Mouse (Mus musculus) testis, postnatal 14 days (tissue): Measurements from ENCODE around the gene Mgea5.

Experiments used
- DNase-seq: peaks from one replicate; pipeline ENCODE4 v3.0.0; 2021; ENCODE audit warnings: low spot score

Gene Mgea5

DNA sequence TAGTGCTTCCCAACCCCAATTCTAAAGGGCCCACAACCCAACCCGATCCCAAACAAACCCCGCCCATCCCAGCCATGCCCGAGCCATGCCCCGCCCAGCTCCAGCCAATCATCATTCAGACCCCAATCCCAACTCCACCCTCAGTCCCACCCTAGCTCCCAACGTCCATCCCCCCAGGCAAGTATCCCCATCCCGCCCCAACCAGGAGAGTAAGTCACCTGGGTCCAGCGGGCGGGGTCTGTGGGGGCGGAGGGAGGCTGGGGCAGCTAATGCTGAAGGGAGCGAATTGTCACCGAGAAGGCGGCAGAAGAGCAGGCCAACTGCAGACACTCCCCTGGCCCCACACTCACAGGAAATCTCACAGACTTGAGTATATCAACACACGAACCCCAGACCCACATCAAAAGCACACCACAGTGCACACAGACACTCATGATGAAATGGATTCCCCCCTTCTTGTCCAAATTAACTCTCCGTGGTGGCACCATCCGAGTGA is 12.5 kb upstream of the Mgea5 start:
- no peak for DNase-seq

DNA sequence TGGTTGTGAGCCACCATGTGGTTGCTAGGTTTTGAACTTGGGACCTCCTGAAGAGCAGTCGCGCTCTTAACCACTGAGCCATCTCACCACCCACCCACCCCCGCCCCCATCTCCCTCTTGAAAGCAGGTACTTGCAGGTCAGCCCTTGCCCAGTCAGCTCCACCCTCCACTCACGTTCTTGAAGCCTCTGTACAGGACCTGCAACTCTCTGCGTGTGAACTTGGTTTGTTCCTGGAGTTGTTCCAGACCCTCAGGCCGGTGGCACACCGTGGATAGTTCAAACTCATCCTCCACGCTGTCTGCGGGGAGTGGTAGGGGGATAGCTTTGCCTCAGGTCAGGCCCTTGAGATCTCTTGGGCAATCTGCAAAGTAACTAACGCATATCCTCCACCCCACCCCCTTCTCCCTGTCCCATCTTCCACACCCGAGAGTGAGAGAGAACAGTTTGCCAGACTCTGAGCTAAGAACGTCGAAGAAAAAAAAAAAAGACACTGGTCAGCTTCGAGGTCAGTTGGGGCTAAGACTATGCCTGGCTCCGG is 11.8 kb upstream of the Mgea5 start:
- DNase-seq = no peak

DNA sequence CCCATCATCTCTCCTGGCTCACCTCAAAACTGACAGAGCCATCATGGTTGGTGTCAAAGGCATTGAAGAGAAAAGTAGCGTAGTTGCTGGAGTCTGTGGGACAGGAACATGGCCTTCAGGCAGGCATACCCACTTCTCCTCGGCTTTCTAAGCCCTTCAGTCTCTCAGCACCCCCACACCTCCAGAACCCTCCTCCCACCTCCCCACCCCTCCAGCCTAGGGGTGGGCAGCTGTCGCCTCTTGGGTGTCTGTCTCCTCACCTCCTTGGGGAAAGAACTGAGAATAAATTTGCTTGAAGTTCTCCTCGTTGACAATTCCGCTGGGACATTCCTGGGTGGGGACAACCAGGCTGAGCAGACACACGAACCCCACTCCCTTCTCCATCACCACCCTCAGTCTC is 11.1 kb upstream of the Mgea5 start:
- DNase-seq = no peak

DNA sequence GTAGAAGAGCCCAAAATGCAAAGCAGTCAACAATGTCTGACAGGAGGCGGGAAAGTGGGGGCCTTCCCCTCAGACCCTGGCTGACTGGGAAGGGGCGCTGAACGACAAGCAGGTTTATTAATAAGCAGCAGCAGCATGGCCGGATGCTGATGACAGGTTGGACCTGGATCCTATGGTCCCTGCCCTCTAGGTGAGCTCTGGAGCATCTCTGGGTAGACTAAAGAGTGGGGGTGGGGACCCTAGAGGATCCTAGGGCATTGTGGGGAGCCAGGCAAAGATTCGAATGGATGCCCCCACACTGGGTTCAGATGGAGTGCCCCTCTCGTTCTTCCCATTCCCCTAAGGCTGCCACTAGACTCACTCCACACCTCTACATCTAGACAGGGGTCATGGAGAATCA is 8.8 kb upstream of the Mgea5 start:
- no peak for DNase-seq

DNA sequence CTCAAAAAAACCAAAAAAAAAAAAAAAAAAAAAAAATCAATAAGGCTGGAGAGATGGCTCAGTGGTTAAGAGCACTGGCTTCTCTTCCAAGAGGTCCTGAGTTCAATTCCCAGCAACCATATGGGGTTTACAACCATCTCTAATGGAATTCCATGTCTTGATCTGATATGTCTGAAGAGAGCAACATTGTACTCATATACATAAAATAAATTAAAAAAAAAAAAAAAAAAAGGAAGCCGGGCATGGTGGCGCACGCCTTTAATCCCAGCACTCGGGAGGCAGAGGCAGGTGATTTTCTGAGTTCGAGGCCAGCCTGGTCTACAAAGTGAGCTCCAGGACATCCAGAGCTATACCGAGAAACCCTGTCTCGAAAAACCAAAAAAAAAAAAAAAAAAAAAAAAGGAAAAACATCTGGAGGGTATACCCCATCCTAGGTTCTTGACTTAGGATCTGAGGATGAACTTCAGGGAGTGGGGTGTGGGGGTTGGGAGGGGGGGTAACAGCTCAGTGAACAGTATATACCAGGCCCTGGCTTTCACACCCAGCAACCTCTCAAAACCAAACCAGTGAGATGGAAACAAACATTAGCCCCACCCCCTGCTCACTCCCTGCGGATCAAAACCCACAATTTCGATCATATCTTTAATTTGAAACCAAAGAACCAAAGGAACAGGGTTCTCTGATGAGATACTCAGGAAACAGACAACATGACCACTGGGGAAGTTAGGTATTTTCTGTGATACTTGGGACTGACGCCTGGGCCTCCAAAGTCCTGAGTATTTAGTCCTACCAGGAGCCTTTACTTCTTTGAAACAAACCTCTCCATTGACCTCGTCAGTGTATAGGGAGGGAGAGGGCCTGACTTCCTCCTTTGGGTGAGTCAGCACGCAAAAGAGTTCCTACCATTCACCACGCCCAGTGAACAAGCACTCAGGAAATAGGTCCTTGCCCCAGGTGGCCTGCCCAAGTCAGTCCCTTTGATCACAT is 6.5 kb upstream of the Mgea5 start:
- no peak for DNase-seq

DNA sequence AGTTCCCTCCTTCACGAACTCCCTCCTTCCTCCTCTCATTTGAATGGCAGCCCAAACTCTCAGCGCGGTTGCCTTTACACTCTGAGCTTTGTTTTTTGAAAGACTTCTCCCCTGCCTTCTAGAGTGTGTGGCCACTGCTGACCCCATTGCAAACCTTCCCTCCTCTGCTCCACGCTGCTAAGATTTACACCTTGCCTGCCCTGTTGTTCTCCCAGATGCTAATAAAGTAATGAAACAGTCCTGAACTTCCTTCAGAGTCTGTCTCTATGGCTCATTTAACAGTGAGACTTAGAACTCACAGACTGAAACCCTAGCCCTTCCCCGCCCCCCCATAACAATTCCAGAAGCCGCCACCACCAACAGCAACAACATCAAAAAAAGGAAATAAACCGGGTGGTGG is 5.7 kb upstream of the Mgea5 start:
- DNase-seq = no peak

DNA sequence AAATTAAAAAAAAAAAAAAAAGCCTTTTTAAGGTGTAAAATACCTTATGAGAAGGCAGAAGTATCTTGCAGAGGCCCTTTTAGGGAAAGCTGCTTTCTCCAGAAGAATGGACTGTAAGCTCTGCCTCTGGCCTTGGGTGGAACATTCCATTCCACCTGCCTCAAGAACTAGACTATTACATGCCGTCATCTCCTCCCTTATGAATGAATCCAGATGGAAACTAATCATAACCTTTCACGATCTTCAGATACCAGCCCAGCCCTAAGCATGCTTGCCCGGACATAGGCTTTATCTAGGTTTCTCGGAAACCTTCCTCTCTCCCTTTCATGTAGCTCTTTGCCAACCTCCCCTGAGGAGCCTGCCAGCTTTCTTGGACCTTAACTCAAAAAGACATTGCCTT is 4.7 kb upstream of the Mgea5 start:
- DNase-seq = no peak

DNA sequence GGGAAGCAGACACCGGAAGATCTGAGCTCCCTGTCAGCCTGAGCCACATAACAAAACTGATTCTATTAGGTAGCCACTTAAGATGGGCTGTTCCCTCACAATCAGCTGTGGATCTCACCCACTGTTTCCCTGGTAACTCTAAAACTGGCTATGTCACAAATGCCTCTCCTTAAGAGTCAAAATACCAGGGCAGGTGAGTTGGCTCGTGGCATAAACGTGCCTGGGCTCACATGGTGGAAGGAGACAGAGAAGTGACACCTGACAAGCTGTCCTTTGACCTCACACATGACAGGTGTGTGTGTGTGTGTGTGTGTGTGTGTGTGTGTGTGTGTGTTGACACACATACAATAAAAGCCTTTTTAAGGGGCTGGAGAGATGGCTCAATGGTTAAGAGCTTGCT is 3.8 kb upstream of the Mgea5 start:
- no peak for DNase-seq

DNA sequence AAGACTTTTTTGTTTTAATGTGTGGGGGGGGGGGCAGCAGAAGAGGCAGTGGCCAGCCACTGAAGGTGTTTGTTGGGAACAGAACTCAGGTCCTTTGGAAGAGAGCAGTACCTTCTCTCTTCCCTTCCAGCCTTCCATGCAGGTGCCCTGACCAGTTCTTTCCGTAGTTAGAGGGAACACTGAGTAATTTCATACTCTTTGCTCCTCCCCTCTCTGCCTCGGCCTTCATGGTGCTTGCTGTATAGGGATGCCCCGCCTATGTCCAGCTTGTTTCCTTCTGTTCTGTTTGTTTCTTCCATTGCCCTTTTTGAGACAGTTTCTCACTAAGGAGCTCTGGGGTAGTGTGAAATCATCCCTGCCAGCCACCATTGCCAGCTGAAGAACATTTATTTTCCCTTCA is 1.8 kb upstream of the Mgea5 start:
- DNase-seq = no peak

DNA sequence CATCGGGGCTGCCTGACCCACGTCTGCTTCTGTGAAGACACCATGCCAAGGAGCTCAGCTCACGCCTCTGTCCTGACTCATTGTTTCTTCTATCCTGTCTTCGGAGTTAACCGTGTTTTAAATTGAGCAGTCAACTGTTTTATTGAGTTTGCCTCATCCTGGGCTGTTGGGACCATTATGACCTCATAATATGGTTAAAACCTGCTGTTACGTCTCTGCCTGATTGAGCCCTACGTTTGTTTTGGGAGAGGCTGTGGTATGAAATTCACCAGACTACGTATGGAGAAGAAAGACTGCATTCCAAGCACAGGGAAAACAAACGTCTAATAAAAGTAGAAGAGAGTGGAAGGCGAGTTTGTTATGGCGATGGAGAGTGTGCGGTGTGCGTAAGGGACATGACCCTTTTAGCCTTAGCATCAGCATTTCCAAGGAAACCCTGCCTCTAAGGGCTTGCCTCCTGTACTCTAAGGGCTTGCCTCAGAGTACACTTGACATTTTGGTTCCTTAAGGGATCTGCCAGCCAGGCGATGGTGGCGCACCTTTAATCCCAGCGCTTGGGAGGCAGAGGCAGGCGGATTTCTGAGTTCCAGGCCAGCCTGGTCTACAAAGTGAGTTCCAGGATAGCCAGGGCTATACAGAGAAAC is 418 bp upstream of the Mgea5 start:
- no peak for DNase-seq

DNA sequence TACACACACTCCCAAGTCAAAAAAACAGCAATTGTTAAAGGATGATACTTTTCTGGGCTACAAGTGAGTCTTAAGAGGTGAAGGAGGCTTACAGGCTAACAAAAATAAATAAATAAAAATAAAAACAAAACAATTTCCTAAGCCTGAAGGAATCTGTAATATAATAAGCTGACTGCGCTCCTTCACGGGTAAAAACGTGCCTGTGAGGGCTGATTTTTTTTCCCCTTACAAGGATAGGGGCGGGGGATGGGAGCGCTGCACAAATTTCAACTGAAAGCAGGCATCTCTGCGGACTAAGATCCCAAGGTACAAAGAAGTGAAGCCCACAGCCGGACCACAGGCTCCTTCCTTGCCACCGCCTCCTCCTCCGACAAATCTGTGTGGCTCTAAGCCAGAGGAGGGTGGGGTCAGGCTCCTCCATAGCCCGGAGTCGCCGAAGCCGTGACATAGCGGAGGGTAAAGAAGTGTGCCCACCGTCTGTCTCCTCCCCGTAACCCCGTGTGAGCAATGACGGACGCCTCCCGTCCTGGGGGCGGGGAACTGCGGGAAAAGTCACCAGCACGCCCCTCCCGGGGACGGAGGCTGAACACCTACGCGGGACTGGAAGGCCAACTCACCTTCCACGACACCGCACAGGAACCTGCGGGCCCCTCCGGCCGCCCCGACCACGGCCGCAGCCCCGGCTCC is 1.2 kb downstream of the Mgea5 start:
- DNase-seq = peak; percentile 81

DNA sequence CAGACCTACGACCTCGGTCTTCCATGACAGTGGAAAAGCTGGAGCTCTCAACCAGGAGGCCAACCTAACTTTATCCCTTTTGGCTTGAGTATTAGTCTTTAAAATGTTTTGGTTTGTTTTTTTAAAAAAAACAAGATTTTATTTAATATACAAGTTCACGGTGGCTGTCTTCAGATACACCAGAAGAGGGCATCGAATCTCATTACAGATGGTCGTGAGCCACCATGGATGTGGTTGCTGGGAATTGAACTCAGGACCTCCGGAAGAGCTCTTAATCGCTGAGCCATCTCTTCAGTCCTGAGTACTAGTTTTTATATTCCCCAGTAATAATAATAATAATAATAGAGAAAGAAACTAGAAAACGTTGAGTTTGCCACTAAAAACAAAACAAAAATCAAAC is 2.0 kb downstream of the Mgea5 start:
- DNase-seq = no peak

DNA sequence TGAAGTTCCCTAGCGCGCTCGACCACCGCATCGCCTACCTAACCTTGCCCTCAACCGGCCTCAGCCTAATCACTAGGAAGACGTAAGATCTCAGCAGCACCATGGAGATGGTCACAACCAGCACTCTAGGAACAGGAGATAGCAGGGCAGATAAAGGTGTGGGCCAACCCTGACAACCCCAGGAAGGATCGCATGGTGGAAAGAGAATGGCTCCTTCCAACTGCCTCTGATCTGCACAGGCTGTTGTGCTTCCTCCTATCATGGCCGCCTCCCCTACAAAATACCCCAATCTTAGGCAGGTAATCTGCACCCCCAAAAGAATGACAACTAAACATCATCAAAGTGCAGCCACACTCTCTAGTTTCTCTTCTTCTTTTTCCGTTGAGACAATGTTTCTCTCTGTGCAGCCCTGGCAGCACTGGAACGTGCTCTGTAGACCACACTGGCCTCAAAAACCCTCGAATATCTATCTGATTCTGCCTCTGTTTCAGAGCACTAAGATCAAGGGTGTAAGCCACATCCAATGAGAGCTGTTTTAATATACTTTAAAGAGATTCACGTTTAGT is 3.2 kb downstream of the Mgea5 start:
- DNase-seq = no peak

DNA sequence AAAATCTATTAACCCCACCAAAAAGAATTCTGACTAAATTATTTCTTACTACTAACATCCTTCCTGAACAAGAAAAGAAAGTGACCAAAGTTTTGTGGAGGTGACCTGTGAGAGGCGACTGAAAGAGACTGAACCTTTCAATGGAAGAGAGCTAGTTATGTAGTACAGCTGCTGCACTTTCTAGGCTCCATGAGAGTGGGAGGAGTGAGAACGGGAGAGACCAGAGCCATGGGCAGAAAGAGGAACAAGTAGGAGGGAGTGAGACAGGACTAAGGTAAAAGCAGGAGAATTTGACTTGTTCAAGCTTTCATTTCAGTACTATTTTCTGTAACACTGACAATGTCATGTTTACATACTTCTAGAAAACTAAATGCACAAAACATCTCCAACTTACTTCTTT is 8.2 kb downstream of the Mgea5 start:
- no peak for DNase-seq

DNA sequence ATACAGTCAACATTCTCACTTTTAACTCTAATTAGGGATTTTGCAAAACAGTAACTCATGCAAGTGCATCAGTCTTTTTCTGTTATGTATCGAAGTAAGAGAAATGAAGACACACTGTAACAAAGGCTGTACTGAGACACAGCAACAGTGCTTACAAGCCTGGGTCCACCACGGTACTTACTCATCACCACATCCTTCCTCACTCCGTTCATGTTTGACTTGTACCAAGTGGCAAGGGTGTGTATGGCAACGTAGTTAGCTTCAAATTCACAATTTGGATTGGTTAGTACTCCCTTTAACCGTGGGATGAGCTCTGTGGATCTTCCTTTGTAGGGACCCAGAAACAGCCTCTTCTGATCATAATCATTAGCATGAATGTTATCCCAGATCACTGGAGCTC is 12.1 kb downstream of the Mgea5 start:
- DNase-seq = no peak

DNA sequence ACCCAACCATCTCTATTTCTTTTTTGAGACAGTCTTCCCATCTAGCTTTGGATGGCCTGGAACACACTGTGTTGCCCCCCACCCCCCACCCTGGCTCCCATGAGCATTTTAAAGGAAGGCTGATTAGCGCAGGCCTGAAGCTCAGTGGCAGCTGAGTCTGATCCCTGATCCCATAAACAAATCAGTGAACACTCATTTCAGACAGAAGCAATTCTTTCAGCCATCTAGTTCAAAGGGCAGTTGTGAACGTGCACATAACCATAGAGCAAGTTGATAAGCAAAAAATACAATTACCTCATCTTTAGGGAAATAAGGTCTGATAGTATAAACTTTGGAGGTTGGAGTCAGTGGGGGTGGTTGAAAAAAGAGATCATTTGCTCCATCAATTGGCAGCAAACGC is 22.8 kb downstream of the Mgea5 start:
- DNase-seq = no peak

DNA sequence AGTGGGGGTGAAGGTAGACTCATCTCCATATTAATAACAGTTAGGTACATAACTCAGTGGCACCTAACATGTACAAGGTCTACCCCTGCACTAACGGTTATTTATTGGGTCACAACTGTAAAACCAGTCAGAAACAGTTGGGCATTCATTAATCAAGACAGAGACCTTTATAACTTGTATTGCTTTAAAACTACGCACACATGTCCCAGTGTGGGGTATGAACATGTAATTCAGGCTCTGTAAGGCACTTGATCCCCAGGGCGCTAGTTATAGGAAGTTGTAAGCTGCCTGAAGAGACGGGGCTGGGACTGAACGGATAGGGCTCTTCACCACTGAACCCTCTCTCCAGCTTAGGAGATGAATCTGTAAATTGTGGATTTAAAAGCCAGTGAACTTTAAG is 25.0 kb downstream of the Mgea5 start:
- no peak for DNase-seq

DNA sequence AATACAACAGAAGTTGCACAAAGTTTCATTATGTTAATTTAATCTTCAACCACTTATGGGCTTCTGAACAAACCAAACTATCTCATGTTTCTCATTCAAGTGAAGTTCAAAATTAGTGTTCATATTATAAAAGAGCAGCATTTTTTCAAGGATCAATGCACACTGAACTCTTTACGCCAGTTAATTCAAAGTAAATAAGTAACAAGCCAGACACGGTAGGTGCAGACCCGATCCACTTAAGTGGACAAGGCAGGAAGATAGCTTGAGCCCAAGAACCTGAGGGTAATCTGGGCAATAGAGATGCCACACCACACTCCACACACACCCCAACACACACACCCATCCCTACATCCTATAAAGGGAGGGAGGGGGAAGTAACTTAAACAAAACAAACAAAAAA is 30.1 kb downstream of the Mgea5 start:
- no peak for DNase-seq

DNA sequence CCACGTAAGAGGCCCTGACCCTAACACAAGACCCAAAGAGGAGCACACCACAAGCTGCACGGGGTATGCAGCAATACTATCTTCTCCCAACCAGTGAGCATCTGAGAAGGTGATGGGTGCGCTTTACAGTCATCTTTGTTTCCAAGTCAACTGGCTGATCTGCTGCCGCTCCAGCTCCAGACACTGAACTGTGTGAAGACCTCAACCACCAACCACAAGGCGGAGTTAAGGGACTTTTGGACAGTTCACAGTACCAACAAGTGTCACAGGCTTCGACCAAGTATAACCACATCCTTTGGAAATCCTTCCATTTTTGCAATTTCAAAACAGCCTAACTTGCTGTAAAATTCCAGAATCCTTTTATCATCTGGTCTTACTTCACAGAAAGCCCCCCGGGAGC is 31.8 kb downstream of the Mgea5 start:
- DNase-seq = no peak

DNA sequence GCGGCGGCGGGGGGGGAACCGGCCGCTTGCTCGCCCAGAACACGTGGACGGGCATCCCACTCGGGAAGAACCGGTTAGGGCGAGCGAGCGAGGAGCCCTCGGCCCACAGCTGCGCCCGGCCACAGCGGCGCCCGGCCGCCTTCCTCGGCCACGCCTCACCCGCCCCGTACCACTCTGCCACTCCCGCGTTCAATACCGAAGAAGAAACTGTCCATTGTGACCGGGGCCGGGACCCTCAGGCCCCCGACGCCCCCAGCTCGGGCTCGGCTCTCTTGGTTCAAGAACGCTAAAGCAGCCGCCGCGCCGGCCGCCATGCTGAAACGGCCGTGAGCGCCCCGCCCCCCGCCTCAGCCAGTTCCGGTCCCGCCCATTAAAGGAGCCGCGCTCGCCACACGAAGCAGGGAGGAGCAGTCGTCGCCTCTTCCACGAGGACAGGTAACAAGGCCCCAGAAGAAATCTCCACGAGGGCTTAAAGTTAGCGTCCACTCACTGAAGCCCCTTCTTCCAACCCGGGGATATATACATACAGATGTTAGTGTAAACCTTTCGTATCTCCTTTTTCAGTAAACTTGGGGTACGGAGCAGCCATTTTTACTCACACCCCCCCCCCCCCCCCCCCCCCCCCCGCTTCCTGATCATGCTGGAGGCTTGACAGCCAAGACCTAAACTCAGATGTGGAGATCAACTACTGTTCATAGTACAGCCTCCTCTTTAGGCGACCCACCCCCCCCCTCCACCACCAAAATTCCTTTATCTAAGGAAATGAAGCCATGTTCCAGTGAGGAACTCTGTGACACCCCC is 34.2 kb downstream of the Mgea5 start, which contains the start of gene Npm3:
Gene Npm3 (minus strand): TSS at position 349 of the 801 bp plus-strand sequence.
- DNase-seq = peak; percentile 90

DNA sequence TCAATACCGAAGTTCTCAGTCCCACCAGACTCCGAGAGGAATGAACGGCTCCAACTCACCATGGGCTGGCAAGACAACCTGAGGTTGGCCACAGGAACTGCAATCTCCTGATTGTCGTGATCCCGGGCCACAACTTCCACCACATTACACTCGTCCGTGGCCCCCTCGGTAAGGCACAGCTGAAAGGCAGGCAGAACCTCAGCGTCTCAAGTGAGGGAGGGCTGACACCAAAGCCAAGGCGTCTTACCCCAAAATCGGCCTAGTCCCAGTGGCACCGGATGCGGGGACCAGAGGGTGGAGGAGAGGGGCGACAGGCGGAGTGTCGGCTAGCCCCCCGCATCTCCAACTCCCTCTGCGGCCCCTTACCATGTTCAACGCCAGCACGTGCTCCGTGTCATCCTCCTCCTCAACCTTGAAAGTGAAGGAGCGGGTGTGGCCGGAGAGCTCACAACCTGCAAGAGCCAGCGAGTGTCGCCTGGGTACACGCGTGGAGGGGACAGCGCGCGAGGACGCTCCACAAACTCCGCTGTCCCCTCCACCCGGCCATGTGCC is 34.9 kb downstream of the Mgea5 start:
- DNase-seq = peak; percentile 47
